Mouse (Mus musculus) CH12.LX (cell line): Measurements from ENCODE around the gene Prokr1. TPM values are rescaled to one million over a fixed set of nuclear protein-coding genes. Genes with fewer than 3 reads are reported as not detected.

ENCODE experiments used
- DNase-seq: peaks from one replicate; pipeline ENCODE4 v3.0.0-alpha.2; 2013; ENCODE audit errors: extremely low read depth
- H3K27ac ChIP-seq: 2 replicates; pipeline ENCODE4 v1.5.1; 2012; ENCODE audit warnings: low read depth, mild to moderate bottlenecking, control low read depth, moderate library complexity; ENCODE audit not compliant: insufficient read depth
- H3K27me3 ChIP-seq: replicated peaks from 2 replicates; pipeline ENCODE3; 2012; ENCODE audit warnings: inconsistent platforms
- H3K36me3 ChIP-seq, 2 experiments: replicated peaks in 1 of 2; 2 replicates each; pipeline versions ENCODE3 to v1.6.1; 2012; ENCODE audit warnings: inconsistent platforms in 1 of 2, low read length in 1 of 2, mild to moderate bottlenecking in 1 of 2, mixed read lengths in 1 of 2, moderate library complexity in 1 of 2; ENCODE audit not compliant: control insufficient read depth in 1 of 2, insufficient read depth in 1 of 2
- H3K4me1 ChIP-seq, 2 experiments: 2 replicates each; pipeline ENCODE4 v1.6.1; 2012; ENCODE audit warnings: inconsistent platforms in 1 of 2, moderate library complexity in 1 of 2; ENCODE audit not compliant: insufficient read depth in 2 of 2, control insufficient read depth in 1 of 2
- H3K4me2 ChIP-seq: 2 replicates; pipeline ENCODE4 v1.6.1; 2012; ENCODE audit warnings: low read depth, mild to moderate bottlenecking, control low read depth; ENCODE audit not compliant: poor library complexity, insufficient read depth, severe bottlenecking
- H3K4me3 ChIP-seq, 3 experiments: fragments of 150-350 bp in 1 of 3; sonication (generic) in 1 of 3; replicated peaks in 1 of 3; 2 replicates each; pipeline versions ENCODE3 to v1.5.1; 2011 to 2012; ENCODE audit warnings: low read depth in 2 of 3, low read length in 2 of 3, mild to moderate bottlenecking in 2 of 3, moderate library complexity in 2 of 3, control low read depth in 1 of 3, improper control_type of control experiment in 1 of 3, inconsistent platforms in 1 of 3, mixed read lengths in 1 of 3; ENCODE audit not compliant: poor library complexity in 1 of 3
- H3K79me2 ChIP-seq: replicated peaks from 2 replicates; pipeline ENCODE4 v1.6.1; 2012; ENCODE audit warnings: mild to moderate bottlenecking, moderate library complexity; ENCODE audit not compliant: control insufficient read depth, poor library complexity, insufficient read depth, severe bottlenecking; ENCODE audit errors: extremely low read depth
- H3K9ac ChIP-seq: 2 replicates; pipeline ENCODE4 v1.6.1; 2012; ENCODE audit warnings: low read depth, mild to moderate bottlenecking, control low read depth, moderate library complexity; ENCODE audit not compliant: insufficient read depth
- H3K9me3 ChIP-seq: replicated peaks from 2 replicates; pipeline ENCODE3; 2012; ENCODE audit warnings: low read length, inconsistent platforms, mixed read lengths
- CHD2 ChIP-seq: IDR thresholded peaks from 2 replicates; pipeline ENCODE4 v1.6.1; 2011; ENCODE audit warnings: low read length, improper control_type of control experiment
- CTCF ChIP-seq, 2 experiments: IDR thresholded peaks in 1 of 2; conservative IDR thresholded peaks in 1 of 2; 2 replicates each; pipeline ENCODE4 v1.5.1; 2011 to 2012; ENCODE audit warnings: low read depth in 2 of 2, low read length in 2 of 2, improper control_type of control experiment in 1 of 2, inconsistent platforms in 1 of 2, mild to moderate bottlenecking in 1 of 2, moderate library complexity in 1 of 2
- EP300 ChIP-seq: IDR thresholded peaks from 2 replicates; pipeline ENCODE4 v1.6.1; 2011; ENCODE audit warnings: low read length, improper control_type of control experiment
- GABPA ChIP-seq: IDR thresholded peaks from 2 replicates; pipeline ENCODE4 v1.6.1; 2012; ENCODE audit warnings: low read depth, low read length, improper control_type of control experiment, inconsistent platforms; ENCODE audit not compliant: insufficient replicate concordance
- IRF4 ChIP-seq: IDR thresholded peaks from 2 replicates; pipeline ENCODE4 v1.6.1; 2014; ENCODE audit warnings: low read depth, mild to moderate bottlenecking, inconsistent platforms, low read length, improper control_type of control experiment
- KAT2A ChIP-seq: IDR thresholded peaks from 2 replicates; pipeline ENCODE4 v1.6.1; 2012; ENCODE audit warnings: low read length, improper control_type of control experiment, inconsistent platforms; ENCODE audit not compliant: insufficient replicate concordance
- MEF2A ChIP-seq: IDR thresholded peaks from 2 replicates; pipeline ENCODE4 v1.6.1; 2014; ENCODE audit warnings: low read depth, mild to moderate bottlenecking, inconsistent platforms, low read length, improper control_type of control experiment, borderline replicate concordance
- MXI1 ChIP-seq: IDR thresholded peaks from 2 replicates; pipeline ENCODE4 v1.6.1; 2011; ENCODE audit warnings: mild to moderate bottlenecking, low read depth, low read length, improper control_type of control experiment
- MYC ChIP-seq: IDR thresholded peaks from 2 replicates; pipeline ENCODE4 v1.6.1; 2011; ENCODE audit warnings: low read depth, mild to moderate bottlenecking, improper control_type of control experiment, low read length
- PAX5 ChIP-seq: IDR thresholded peaks from 2 replicates; pipeline ENCODE4 v1.6.1; 2012; ENCODE audit warnings: low read length, inconsistent platforms, mixed read lengths
- POLR2A ChIP-seq: IDR thresholded peaks from 2 replicates; pipeline ENCODE4 v1.6.1; 2011; ENCODE audit warnings: low read depth, mild to moderate bottlenecking, improper control_type of control experiment, low read length
- POLR2AphosphoS2 ChIP-seq: IDR thresholded peaks from 2 replicates; pipeline ENCODE4 v1.6.1; 2011; ENCODE audit warnings: low read depth, low read length, improper control_type of control experiment
- RCOR1 ChIP-seq: conservative IDR thresholded peaks from 2 replicates; pipeline ENCODE4 v1.6.1; 2012; ENCODE audit warnings: low read depth, mild to moderate bottlenecking, inconsistent platforms, low read length, improper control_type of control experiment
- SIN3A ChIP-seq: IDR thresholded peaks from 2 replicates; pipeline ENCODE4 v1.6.1; 2012; ENCODE audit warnings: low read length, improper control_type of control experiment, inconsistent platforms
- TCF12 ChIP-seq: IDR thresholded peaks from 2 replicates; pipeline ENCODE4 v1.6.1; 2014; ENCODE audit warnings: low read depth, mild to moderate bottlenecking, inconsistent platforms, low read length, improper control_type of control experiment
- UBTF ChIP-seq: IDR thresholded peaks from 2 replicates; pipeline ENCODE4 v1.6.1; 2012; ENCODE audit warnings: low read depth, mild to moderate bottlenecking, inconsistent platforms, low read length, improper control_type of control experiment, moderate library complexity
- USF2 ChIP-seq: conservative IDR thresholded peaks from 2 replicates; pipeline ENCODE4 v1.6.1; 2011; ENCODE audit warnings: low read depth, low read length, improper control_type of control experiment
- ZC3H11A ChIP-seq: IDR thresholded peaks from 2 replicates; pipeline ENCODE4 v1.6.1; 2012; ENCODE audit warnings: low read depth, mild to moderate bottlenecking, inconsistent platforms, low read length, improper control_type of control experiment
- ZKSCAN1 ChIP-seq: IDR thresholded peaks from 2 replicates; pipeline ENCODE4 v1.6.1; 2012; ENCODE audit warnings: low read depth, inconsistent platforms, low read length, improper control_type of control experiment, borderline replicate concordance
- ZMIZ1 ChIP-seq: IDR thresholded peaks from 2 replicates; pipeline ENCODE4 v1.6.1; 2012; ENCODE audit warnings: low read depth, mild to moderate bottlenecking, inconsistent platforms, low read length, improper control_type of control experiment
- ZNF384 ChIP-seq: IDR thresholded peaks from 2 replicates; pipeline ENCODE4 v1.6.1; 2012; ENCODE audit warnings: low read depth, low read length, improper control_type of control experiment, inconsistent platforms
- dilution Hi-C: fragments of 300-500 bp; cut with MboI; formaldehyde crosslinking; loops from 2 replicates; pipeline ENCODE4 v1.14.3; 2020; ENCODE audit warnings: low sequenced_read_pairs; ENCODE audit not compliant: extremely low pct_unique_long_range_greater_than_20kb, extremely low pct_ligation_motif_present
- in situ Hi-C: fragments of 300-500 bp; cut with MboI; formaldehyde crosslinking; loops from 3 replicates; pipeline ENCODE4 v1.14.3; 2019; ENCODE audit warnings: low sequenced_read_pairs, low pct_ligation_motif_present, low pct_unique_long_range_greater_than_20kb, mixed read lengths
- polyA plus RNA-seq: library from polyadenylated mRNA; unstranded; fragments of >175 nt; gene quantifications from 2 replicates; pipeline ENCODE4 v1.2.1, GENCODE M21; 2012; ENCODE audit warnings: low read depth; ENCODE audit not compliant: insufficient read length
- total RNA-seq, 2 experiments: library from RNA; depleted of rRNA; stranded (reverse); fragments of 300-350 nt in 1 of 2; fragments of >200 nt in 1 of 2; gene quantifications; 2 replicates each; pipeline ENCODE4 v1.2.3; 2012 to 2014

Gene Prokr1
- total and polyA plus RNA-seq, 3 experiments: 0.08 TPM; not detected in 2

DNA sequence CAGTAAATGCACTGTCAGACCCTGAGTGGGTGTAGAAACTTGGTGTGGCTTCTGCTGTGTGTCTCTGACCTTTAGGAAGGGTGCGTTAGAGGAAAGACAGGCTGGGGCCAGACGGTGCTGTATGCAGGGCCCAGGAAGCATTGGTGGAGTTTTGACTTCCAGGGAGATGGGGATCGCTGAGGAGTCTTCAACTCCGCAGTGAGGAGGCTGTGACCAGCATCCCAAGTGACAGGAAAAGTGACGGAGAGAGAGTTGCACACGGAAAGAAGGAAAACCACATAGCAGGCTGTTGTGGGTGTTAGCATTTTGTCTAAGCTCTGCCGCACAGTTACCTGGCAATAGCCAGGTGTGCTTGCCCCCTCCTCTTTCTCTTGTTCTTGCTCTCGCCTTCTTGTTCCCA, 54.3 kb downstream of the Prokr1 start:
- Histone ChIP-seq H3K27ac (no peak overlapping the region), H3K4me2 (no peak overlapping the region), H3K4me3 (no peak overlapping the region), H3K79me2 (peaks cover 11% of the 10 kb centered on the region), H3K4me1 (peaks cover 25 to 62% of the 10 kb centered on the region in 2 experiments), H3K9ac (no peak overlapping the region), H3K36me3 (no peaks in the 10 kb centered on the region), H3K9me3 (no peaks in the 10 kb centered on the region), H3K27me3 (peaks cover 13% of the 10 kb centered on the region)
- TF ChIP-seq ZMIZ1 (no peak), SIN3A (no peak), EP300 (no peak), GABPA (no peak), RCOR1 (no peak), MXI1 (no peak), POLR2A (no peak), USF2 (no peak), PAX5 (no peak), UBTF (no peak), CHD2 (no peak), MEF2A (no peak), MYC (no peak), ZC3H11A (no peak), KAT2A (no peak), IRF4 (no peak), TCF12 (no peak), ZKSCAN1 (no peak)
- dilution Hi-C loops (no loop called here), in situ Hi-C loops (no loop called here)
- no peak for DNase-seq

- dilution Hi-C loops (no loop called here), in situ Hi-C loops (no loop called here)
- H3K9ac ChIP-seq: no peak overlapping the region
- H3K4me3 ChIP-seq: no peak overlapping the region
- no peaks in the 10 kb centered on the region for H3K9me3 ChIP-seq
- no peak overlapping the region for H3K27ac ChIP-seq
- peaks cover 14% of the 10 kb centered on the region for H3K79me2 ChIP-seq
- DNase-seq: no peak
- H3K36me3 ChIP-seq: no peaks in the 10 kb centered on the region
- peaks cover 20 to 60% of the 10 kb centered on the region in 2 experiments for H3K4me1 ChIP-seq
- TF ChIP-seq POLR2AphosphoS2 (no peak), CTCF (conservative IDR thresholded peaks at IDR 0.05 in 1 of 2, IDR thresholded peaks at IDR 0.05 in 1 of 2; ENCODE audit: low read depth in 2 of 2, low read length in 2 of 2) (no peak), CHD2 (no peak), MEF2A (no peak), ZNF384 (no peak), SIN3A (no peak)
- H3K27me3 ChIP-seq: peaks cover 13% of the 10 kb centered on the region
- no peak overlapping the region for H3K4me2 ChIP-seq
These were observed 54.9 kb downstream of the Prokr1 start for GRCm38 (mm10) chr6:87535651-87536050.
